In the genomic region with DNA sequence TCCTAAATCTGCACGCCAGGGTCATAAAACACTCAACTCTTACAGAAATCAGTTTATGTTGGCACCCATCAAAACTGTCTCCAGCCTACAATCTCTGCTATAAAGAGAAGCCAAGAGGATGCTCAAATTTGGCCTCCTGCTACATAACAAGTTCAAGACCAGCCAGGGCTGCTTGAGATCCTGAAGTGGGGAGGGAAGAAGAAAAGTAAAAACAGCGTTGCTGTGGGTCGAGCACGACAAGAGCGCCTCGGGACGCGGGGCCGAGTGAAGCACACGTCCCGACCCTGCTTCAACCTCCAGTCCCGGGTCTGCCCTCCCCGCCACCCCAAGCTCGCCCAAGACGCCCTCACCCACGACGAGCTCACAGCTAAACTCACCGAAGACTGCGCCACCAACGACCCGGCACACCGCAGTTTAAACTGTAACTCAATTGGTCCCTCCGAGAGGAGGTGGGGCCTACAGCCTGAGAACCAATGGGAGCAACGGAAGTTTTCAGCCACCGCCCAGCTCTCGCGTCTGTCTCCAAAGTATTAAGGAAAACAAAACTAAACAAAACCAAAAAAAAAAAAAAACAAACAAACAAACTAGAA, we compare ENCODE assay signal across 8 mouse cellular contexts. TPM values are rescaled to one million over a fixed set of nuclear protein-coding genes. Genes with fewer than 3 reads are reported as not detected.
A peak's percentile ranks its signal among the peaks of the same experiment; 100 is the strongest.
DNase-seq lines count a peak whose midpoint lies in the region; ATAC-seq and TF ChIP-seq lines count a peak whose summit lies in the region.

A gene (minus strand): TSS at position 428 of the 590 bp plus-strand sequence.

- peak within 1 kb of the TSS; percentile 46 for H3K4me3 ChIP-seq in forebrain, embryonic 14.5 days (ENCODE audit: low read depth, low read length)
- H3K4me3 ChIP-seq in lung, adult 2 months (replicated peaks; ENCODE audit: extremely low read depth, low read depth, low read length), result peak within 1 kb of the TSS; percentile 75

- no peaks in the 10 kb centered on the region for H3K36me3 ChIP-seq in forebrain, embryonic 14.5 days (ENCODE audit: control insufficient read depth, insufficient read depth, low read length)

- intact Hi-C loops in heart, postnatal 14 days (cut with DNase I), result no loop called here

- DNase-seq in ES-CJ7 (ENCODE audit: low read depth, low spot score), result peak; percentile 86
- DNase-seq in cerebellum, adult 11 months, result peak; percentile 51
- DNase-seq in forebrain, embryonic 14.5 days (ENCODE audit: low spot score), result peak; percentile 87
- DNase-seq in heart, postnatal 14 days, result peak; percentile 79
- DNase-seq in layer of hippocampus, adult 11-12 months (ENCODE audit: low spot score), result peak; percentile 68
- DNase-seq in lung, adult 2 months, result peak; percentile 73
- DNase-seq in thymus, adult 18-20 months, result peak; percentile 68 to 79

- H3K9me3 ChIP-seq in forebrain, embryonic 14.5 days (replicated peaks; ENCODE audit: control insufficient read depth, low read length), result no peaks in the 10 kb centered on the region

- peak within 1 kb of the TSS; percentile 55 for H3K9ac ChIP-seq in forebrain, embryonic 14.5 days (ENCODE audit: low read length)

- TF ChIP-seq POLR2A in lung, adult 2 months (IDR thresholded peaks at IDR 0.05; ENCODE audit: borderline replicate concordance, extremely low read depth, low read depth, low read length), result peak; percentile 98

- peak; percentile 98 for ATAC-seq in forebrain, embryonic 14.5 days
- peak; percentile 100 for ATAC-seq in neutrophil, adult 5-6 weeks (ENCODE audit: extremely low read depth, insufficient number of reproducible peaks, low FRiP score, poor library complexity, severe bottlenecking)

- H3K27me3 ChIP-seq in forebrain, embryonic 14.5 days (replicated peaks; ENCODE audit: control insufficient read depth, insufficient read depth, low read length), result no peaks in the 10 kb centered on the region

- TF ChIP-seq CTCF in lung, adult 2 months (IDR thresholded peaks at IDR 0.05; ENCODE audit: insufficient read depth, low read length), result no peak

- H3K4me2 ChIP-seq in forebrain, embryonic 14.5 days (ENCODE audit: low read length), result peak within 1 kb of the TSS; percentile 57

- 3% methylated on average over 27 of the region's 27 CpGs for WGBS in forebrain, embryonic 14.5 days
- WGBS in lung, adult 2 months, result 2% methylated on average over 27 of the region's 27 CpGs

- no peak within 1 kb of the TSS for H3K27ac ChIP-seq in forebrain, embryonic 14.5 days (ENCODE audit: low read depth, low read length)

- H3K4me1 ChIP-seq in forebrain, embryonic 14.5 days (ENCODE audit: control insufficient read depth, insufficient read depth, low read length), result no peaks in the 10 kb centered on the region
- peaks cover 8% of the 10 kb centered on the region for H3K4me1 ChIP-seq in lung, adult 2 months (ENCODE audit: control insufficient read depth, insufficient read depth, low read length)

RNA-seq across cellular contexts. Expression of the gene that starts here (rescaled TPM):
- polyA plus RNA-seq in forebrain, embryonic 14.5 days (2014; fragmentation: Nextera tagmentation; extraction: Ambion mirVana), result 34.9 and 44.3 TPM in 2 replicates
- 10 to 100 TPM; 55.6 to 58.5 TPM for total RNA-seq in heart, postnatal 14 days (2021)
- 4.3 and 15.4 TPM in 2 replicates for polyA plus RNA-seq in lung, adult 2 months (2012; rRNA removed)
- 121 and 154 TPM in 2 replicates for total RNA-seq in neutrophil, adult 5-6 weeks (2017)
